Mouse (Mus musculus): ENCODE measurements around the gene Zbtb4. TPM values are rescaled to one million over a fixed set of nuclear protein-coding genes. Genes with fewer than 3 reads are reported as not detected.

Zbtb4 gene
- total RNA-seq, 1 experiment from 2014 or later, result 4.4 TPM

DNA sequence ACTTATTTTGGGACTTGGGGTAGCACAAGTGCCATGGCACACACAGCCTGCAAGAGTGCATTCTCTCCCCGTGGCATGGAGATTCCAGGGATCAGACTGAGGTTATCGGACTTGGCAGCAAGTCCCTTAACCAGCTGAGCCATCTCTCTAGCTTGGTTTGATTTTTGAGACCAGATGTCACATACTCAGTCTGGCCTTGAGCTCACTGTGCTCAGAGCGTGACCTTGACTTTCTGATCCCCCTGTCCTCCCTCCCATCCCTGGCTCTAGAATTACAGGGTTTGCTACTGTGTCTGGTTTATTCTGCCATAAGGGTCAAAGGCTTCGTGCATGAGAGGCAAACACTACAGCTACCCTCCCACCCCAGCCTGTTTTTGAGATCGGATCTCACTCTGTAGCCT is 23.7 kb downstream of the Zbtb4 start:
- ATAC-seq (replicated peaks in 1 of 2; ENCODE audit: insufficient read depth in 1 of 2, low FRiP score in 2 of 2, low TSS enrichment in 1 of 2, low read depth in 1 of 2, poor library complexity in 2 of 2, severe bottlenecking in 2 of 2), result no peak

DNA sequence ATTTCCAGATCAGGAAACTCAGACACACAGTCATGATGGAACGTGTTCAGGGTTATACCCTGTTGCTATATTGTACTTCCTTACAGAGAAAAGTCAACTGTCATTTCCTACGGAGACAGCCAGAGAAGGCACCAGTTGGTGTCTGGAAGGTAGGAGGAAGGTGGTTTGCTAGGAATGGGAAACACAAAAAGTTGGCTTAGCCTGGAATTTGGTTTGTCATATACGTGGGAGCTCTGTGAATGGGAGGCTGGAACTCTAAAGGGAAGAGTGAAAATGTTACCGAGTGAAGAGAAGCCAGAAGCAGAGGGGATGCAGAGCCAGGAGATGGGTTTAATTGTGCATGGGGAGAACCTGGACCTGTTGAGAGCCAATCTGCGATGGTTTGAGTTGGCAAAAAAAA is 25.7 kb downstream of the Zbtb4 start:
- ATAC-seq (replicated peaks in 1 of 2; ENCODE audit: insufficient read depth in 1 of 2, low FRiP score in 2 of 2, low TSS enrichment in 1 of 2, low read depth in 1 of 2, poor library complexity in 2 of 2, severe bottlenecking in 2 of 2), result no peak

- no peak for ATAC-seq (replicated peaks in 1 of 2; ENCODE audit: insufficient read depth in 1 of 2, low FRiP score in 2 of 2, low TSS enrichment in 1 of 2, low read depth in 1 of 2, poor library complexity in 2 of 2, severe bottlenecking in 2 of 2)
These were observed 27.7 kb downstream of the Zbtb4 start for GRCm38 (mm10) chr11:69793429-69793828.

- ATAC-seq (replicated peaks in 1 of 2; ENCODE audit: insufficient read depth in 1 of 2, low FRiP score in 2 of 2, low TSS enrichment in 1 of 2, low read depth in 1 of 2, poor library complexity in 2 of 2, severe bottlenecking in 2 of 2), result peak; percentile 94 to 97
These were observed 29.7 kb downstream of the Zbtb4 start, which contains the start of gene Chrnb1 for GRCm38 (mm10) chr11:69795168-69795982. Chrnb1 (minus strand) TSS chr11:69795943.

GRCm38 (mm10) chr11:69795983-69796435 is 30.3 kb downstream of the Zbtb4 start:
- no peak for ATAC-seq (replicated peaks in 1 of 2; ENCODE audit: insufficient read depth in 1 of 2, low FRiP score in 2 of 2, low TSS enrichment in 1 of 2, low read depth in 1 of 2, poor library complexity in 2 of 2, severe bottlenecking in 2 of 2)

DNA sequence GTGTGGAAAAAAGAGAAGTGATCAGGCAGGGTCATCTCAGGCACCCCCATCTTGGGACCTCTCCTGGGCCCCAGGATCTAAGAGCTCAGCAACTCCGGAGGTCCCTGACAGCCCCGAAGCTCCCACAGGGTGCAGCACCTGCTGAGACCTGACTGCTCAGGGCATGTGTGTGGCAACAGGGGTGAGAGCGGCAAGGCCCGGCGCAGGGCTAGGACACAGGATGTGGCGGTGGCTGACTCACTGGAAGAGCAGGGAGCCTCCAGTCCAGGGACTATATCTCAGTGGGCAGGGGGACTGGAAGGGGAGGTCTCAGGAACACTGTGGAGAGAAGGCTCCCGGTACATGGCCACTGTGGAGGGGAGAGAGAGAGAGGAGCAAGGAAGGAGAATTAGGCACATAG is 32.2 kb downstream of the Zbtb4 start:
- no peak for ATAC-seq (replicated peaks in 1 of 2; ENCODE audit: insufficient read depth in 1 of 2, low FRiP score in 2 of 2, low TSS enrichment in 1 of 2, low read depth in 1 of 2, poor library complexity in 2 of 2, severe bottlenecking in 2 of 2)

GRCm38 (mm10) chr11:69799394-69800137 is 33.9 kb downstream of the Zbtb4 start:
- no peak for ATAC-seq (replicated peaks in 1 of 2; ENCODE audit: insufficient read depth in 1 of 2, low FRiP score in 2 of 2, low TSS enrichment in 1 of 2, low read depth in 1 of 2, poor library complexity in 2 of 2, severe bottlenecking in 2 of 2)

- no peak; a peak in 1 of 4 replicates for ATAC-seq (replicated peaks in 1 of 2; ENCODE audit: insufficient read depth in 1 of 2, low FRiP score in 2 of 2, low TSS enrichment in 1 of 2, low read depth in 1 of 2, poor library complexity in 2 of 2, severe bottlenecking in 2 of 2)
These were observed 34.4 kb downstream of the Zbtb4 start for GRCm38 (mm10) chr11:69800138-69800391.

DNA sequence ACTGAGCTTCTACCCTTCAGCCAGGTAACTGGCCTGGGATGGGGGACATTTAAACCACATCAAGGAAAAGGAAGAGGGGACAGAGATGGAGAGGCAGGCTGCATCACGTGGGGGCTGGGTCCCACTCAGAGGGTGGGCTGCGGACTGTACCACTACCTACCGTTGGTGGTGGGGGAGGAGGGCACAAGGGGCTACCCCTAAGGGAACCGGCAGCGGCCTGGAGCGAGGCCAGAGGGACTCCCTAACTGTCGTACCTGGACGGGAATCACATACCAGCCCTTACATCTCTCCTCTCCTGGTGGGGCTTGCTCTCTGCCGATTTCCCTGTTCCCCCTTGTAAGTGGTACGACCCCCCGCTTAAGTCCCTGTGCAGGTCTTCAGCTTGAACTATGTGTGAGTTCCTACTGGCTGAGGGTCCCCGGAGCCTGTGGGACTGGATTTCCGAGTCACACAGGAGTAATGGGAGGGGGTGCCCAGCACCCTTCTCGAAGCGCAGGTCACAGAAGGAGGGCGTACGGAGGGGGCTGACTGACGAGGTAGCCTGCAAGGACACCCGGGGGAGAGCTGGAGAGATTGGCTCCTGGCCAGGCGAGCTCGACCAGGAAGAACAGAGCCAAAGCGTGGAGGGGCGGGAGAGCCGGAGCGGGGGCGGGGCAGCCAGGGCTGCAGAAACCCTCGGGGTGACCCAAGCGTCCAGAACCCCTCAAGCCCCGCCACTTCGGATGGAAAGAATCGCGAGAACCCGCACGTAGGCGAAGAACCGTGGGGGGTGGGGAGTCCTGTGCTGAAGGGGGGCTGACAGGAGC is 34.9 kb downstream of the Zbtb4 start:
- ATAC-seq (replicated peaks in 1 of 2; ENCODE audit: insufficient read depth in 1 of 2, low FRiP score in 2 of 2, low TSS enrichment in 1 of 2, low read depth in 1 of 2, poor library complexity in 2 of 2, severe bottlenecking in 2 of 2), result no peak

- no peak for ATAC-seq (replicated peaks in 1 of 2; ENCODE audit: insufficient read depth in 1 of 2, low FRiP score in 2 of 2, low TSS enrichment in 1 of 2, low read depth in 1 of 2, poor library complexity in 2 of 2, severe bottlenecking in 2 of 2)
These were observed 35.8 kb downstream of the Zbtb4 start, which contains the start of gene Fgf11 for GRCm38 (mm10) chr11:69801379-69801977. Fgf11 (minus strand) TSS chr11:69801857.

DNA sequence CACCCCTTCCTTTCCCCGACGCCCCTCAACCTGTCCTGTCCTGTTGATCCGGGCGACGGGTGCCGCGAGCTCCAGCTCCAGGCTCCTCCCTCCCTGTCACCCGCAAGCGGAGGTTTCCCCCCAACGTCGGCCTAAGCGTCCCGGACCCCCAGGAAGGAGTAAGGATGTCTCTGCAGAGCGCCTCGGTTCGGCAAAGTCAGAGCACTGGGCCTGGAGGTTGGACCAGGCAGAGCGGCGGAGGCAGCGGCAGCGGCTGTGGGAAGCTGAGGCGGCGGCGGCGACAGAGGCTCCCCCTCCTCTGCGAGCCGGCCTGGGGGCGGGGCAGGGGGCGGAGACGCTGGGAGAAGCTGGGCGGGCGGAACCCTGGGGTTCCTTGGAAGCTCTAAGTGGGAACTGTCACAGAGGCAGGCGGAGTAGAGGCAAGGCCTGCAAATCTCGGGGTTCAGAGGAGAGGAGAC is 37.0 kb downstream of the Zbtb4 start:
- ATAC-seq (replicated peaks in 1 of 2; ENCODE audit: insufficient read depth in 1 of 2, low FRiP score in 2 of 2, low TSS enrichment in 1 of 2, low read depth in 1 of 2, poor library complexity in 2 of 2, severe bottlenecking in 2 of 2), result peak; percentile 40 to 43; a peak in 3 of 4 replicates

GRCm38 (mm10) chr11:69803328-69803727 is 37.6 kb downstream of the Zbtb4 start:
- no peak for ATAC-seq (replicated peaks in 1 of 2; ENCODE audit: insufficient read depth in 1 of 2, low FRiP score in 2 of 2, low TSS enrichment in 1 of 2, low read depth in 1 of 2, poor library complexity in 2 of 2, severe bottlenecking in 2 of 2)

DNA sequence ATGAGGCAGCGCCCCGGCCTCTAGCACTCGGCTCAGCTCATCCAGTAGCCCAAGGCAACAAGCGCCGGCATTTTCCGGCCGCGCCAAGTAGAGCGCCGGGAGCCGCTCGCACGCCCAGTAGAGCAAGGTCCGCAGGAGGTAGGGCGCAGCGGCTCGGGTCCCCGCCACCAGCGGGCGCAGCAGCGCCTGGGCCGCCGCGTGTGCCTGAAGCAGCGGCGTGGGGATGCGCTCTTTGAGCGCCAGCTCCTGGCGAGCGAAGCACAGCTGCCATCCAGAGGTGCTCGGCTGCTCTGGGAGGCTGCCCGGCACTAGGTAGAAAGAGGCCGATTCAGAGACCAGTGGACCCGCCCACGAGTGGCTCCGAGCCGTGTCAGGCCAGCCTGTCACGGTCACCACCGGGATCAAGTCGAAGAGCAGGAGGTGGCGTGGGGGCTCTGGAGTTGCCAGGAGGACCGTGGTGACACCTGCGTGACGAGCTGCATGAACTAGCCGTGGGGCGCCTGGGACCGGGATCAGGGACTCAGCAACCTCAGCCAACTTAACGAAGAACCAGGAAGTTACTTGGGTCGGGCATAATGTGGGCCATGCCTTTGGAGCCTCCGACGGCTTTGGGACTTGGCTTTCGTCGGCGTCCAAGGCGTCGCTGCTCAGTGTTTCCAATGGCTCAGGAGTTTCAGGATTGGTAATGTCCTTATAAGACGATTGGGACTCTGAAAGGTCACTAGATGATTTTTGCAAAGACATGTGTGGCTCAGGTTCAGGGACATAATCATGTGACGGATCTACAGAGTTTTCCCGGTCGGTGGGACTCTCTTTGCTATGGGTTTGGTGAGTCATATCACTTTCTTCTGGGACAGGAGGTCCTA is 38.3 kb downstream of the Zbtb4 start:
- peak; percentile 23 to 59; a peak in 3 of 4 replicates for ATAC-seq (replicated peaks in 1 of 2; ENCODE audit: insufficient read depth in 1 of 2, low FRiP score in 2 of 2, low TSS enrichment in 1 of 2, low read depth in 1 of 2, poor library complexity in 2 of 2, severe bottlenecking in 2 of 2)

- no peak for ATAC-seq (replicated peaks in 1 of 2; ENCODE audit: insufficient read depth in 1 of 2, low FRiP score in 2 of 2, low TSS enrichment in 1 of 2, low read depth in 1 of 2, poor library complexity in 2 of 2, severe bottlenecking in 2 of 2)
These were observed 38.9 kb downstream of the Zbtb4 start for GRCm38 (mm10) chr11:69804652-69804940.

DNA sequence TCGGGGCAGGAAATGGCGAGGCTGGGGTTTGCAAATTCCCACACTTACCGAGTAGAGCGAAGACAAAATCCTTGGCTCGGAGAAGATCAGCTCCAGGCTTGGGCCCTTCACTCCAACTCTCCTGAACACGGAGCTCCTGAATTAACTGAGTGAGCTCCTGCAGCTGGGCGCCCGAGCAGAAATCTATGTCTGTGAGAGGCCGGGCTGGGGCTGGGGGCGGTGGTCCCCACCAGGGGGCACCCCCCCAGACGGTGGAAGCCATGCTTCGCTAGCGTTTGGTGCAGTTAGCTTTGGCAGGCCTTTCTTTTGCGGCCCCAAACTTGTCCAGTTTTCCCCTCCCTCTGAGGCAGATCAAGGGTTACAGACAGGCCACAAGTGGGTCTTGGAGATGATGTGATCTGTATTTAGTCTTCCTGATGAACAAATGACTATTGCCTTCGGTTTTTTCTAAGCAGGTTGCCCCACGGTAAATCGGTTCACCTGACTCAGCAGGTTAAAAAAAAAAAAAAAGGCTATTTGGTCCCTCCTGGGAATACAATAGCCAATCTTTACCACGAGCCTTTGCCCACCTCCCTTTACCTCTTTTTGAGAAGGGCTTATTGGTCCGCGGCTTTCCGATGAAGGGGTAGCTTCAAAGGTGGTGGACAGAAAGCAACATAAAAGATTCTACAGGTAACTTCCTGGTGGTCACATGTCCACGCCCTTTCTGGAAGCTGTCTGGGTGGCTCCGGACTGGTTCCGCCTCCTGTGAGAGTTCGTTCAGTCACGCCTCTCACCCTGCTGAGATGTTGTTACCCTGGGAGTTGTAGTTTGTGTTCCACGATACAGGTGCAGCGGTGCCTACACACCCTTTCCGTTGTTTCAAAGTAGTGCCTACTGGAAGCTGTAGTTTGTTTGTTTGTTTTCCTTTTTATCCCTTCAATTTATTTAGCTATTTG is 39.5 kb downstream of the Zbtb4 start, which contains the start of gene Tmem102:
Tmem102 (minus strand) TSS at position 653 of the 938 bp plus-strand sequence.
- no peak for ATAC-seq (replicated peaks in 1 of 2; ENCODE audit: insufficient read depth in 1 of 2, low FRiP score in 2 of 2, low TSS enrichment in 1 of 2, low read depth in 1 of 2, poor library complexity in 2 of 2, severe bottlenecking in 2 of 2)

GRCm38 (mm10) chr11:69806378-69806777 is 40.7 kb downstream of the Zbtb4 start:
- no peak for ATAC-seq (replicated peaks in 1 of 2; ENCODE audit: insufficient read depth in 1 of 2, low FRiP score in 2 of 2, low TSS enrichment in 1 of 2, low read depth in 1 of 2, poor library complexity in 2 of 2, severe bottlenecking in 2 of 2)
